Mouse (Mus musculus): ENCODE data around the gene Sv2b. TPM values are rescaled to one million over a fixed set of nuclear protein-coding genes. Genes with fewer than 3 reads are reported as not detected.

Gene Sv2b
- polyA plus RNA-seq, 1 experiment from 2014 or later, result 0.46 TPM

DNA sequence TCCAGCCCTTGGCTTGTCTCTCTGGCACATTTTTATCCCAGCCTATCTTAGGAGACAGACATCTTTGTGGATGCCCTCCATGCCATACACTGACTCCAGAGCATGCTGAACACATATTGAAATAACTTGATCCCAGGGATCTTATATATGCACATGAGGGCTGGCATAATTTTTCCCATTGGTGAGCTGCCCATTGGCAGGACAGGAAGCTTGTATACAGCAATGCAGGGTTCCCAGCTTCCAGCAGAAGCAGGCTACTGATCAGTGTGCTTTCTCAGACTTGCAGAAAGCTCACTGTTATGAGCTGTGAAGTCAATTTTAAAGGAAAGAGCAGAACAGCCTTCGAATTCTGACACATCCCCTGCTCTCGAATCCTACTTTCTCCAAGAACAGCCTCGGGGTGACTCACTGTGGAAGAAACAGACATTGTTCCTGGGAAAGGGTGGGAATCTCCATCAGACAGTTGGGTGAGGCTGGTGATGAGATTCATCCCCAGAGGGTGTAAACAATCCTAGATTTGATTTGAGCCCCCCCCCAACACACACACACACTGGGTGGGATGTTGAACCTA lies 26.9 kb downstream of the Sv2b start:
- WGBS, result 82% methylated on average over 3 of the region's 3 CpGs
- ATAC-seq, result no peak
- H3K4me2 ChIP-seq (replicated peaks; ENCODE audit: low read depth), result no peak overlapping the region

DNA sequence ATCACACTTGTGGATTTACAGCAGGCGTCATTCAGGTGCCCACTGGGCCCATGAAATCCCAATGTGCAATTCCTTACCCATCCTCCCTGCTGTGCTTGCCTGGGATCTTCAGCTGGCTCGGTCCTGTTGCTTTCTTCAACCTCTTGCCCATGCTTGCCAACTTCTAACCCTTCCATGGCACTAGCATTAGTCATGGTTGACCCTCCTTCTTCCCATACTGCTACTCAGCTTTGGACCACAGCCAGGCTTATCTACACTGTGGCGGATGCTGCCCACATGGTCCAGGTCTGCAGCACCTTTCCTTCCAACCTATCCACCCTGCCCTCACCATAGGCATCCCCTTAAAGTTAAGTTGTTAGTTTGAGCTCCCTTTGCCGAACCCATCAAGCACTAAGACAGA lies 28.0 kb downstream of the Sv2b start:
- TF ChIP-seq CTCF (IDR thresholded peaks at IDR 0.05; ENCODE audit: low read depth), result no peak
- no peak overlapping the region for H3K4me3 ChIP-seq (ENCODE audit: low read depth, low read length)
- no peaks in the 10 kb centered on the region for H3K9me3 ChIP-seq (ENCODE audit: control insufficient read depth)
- H3K27ac ChIP-seq (ENCODE audit: low read depth, low read length), result no peak overlapping the region
- H3K9ac ChIP-seq (ENCODE audit: low read depth, low read length), result no peak overlapping the region
- H3K4me1 ChIP-seq (replicated peaks; ENCODE audit: control insufficient read depth, insufficient read depth, low read length), result no peaks in the 10 kb centered on the region
- no peaks in the 10 kb centered on the region for H3K27me3 ChIP-seq (replicated peaks; ENCODE audit: control insufficient read depth, insufficient read depth, low read length)
- H3K36me3 ChIP-seq (ENCODE audit: control insufficient read depth, insufficient read depth), result no peaks in the 10 kb centered on the region
- H3K4me2 ChIP-seq (replicated peaks; ENCODE audit: low read depth), result no peak overlapping the region
- 91% methylated on average over 4 of the region's 4 CpGs for WGBS
- no peak for ATAC-seq

More for the DNA sequence above, 26.9 kb downstream of the Sv2b start:
- H3K4me1 ChIP-seq (replicated peaks; ENCODE audit: control insufficient read depth, insufficient read depth, low read length), result no peaks in the 10 kb centered on the region
- no peak overlapping the region for H3K9ac ChIP-seq (ENCODE audit: low read depth, low read length)
- no peak overlapping the region for H3K27ac ChIP-seq (ENCODE audit: low read depth, low read length)
- no peak for TF ChIP-seq CTCF (IDR thresholded peaks at IDR 0.05; ENCODE audit: low read depth)
- H3K9me3 ChIP-seq (ENCODE audit: control insufficient read depth), result no peaks in the 10 kb centered on the region
- no peaks in the 10 kb centered on the region for H3K36me3 ChIP-seq (ENCODE audit: control insufficient read depth, insufficient read depth)
- no peak overlapping the region for H3K4me3 ChIP-seq (ENCODE audit: low read depth, low read length)
- H3K27me3 ChIP-seq (replicated peaks; ENCODE audit: control insufficient read depth, insufficient read depth, low read length), result no peaks in the 10 kb centered on the region

DNA sequence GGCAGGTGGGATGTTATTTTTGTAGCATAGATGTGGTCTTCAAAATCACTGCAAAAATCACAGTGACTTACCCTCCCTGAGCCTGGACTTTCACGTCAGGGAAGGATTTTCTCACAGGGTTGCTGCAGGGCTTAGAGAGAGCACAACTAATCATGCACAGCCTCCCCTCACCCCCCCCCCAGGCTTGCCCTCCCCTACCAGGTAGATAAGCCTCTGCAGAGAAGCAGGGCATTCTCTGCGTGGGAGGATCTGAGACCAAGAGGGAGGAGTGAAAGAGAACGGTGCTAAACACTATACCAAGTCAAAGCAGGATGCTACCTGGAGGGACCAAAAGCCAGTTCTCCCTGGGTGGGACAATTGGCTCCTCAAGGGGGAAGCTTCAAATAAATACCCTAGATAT lies 31.2 kb downstream of the Sv2b start:
- 20% methylated on average over 3 of the region's 3 CpGs for WGBS
- no peak overlapping the region for H3K4me3 ChIP-seq (ENCODE audit: low read depth, low read length)
- ATAC-seq, result no peak

DNA sequence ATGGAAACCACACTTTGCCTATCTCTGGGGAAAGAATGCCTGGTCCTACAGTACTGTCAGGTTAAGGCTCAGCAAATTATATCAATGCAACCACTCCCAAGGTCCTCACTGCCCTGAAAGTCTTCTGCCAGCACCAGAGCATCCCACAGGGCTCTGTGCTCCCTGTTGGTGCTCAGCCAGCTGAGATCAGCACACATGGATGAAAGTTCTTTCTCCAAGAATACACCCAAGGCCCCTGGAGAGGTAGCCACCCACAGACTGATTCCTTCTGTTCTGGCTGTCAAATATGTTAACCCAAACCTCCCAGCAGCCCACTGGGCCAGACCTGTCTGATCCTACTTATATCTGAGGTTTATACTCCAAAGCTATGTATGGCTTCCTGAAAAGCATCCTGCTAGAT lies 32.3 kb downstream of the Sv2b start:
- no peak for TF ChIP-seq CTCF (IDR thresholded peaks at IDR 0.05; ENCODE audit: low read depth)
- ATAC-seq, result no peak
- Histone ChIP-seq H3K36me3 (ENCODE audit: control insufficient read depth, insufficient read depth) (no peaks in the 10 kb centered on the region), H3K4me1 (replicated peaks; ENCODE audit: control insufficient read depth, insufficient read depth, low read length) (no peaks in the 10 kb centered on the region), H3K27me3 (replicated peaks; ENCODE audit: control insufficient read depth, insufficient read depth, low read length) (no peaks in the 10 kb centered on the region), H3K9me3 (ENCODE audit: control insufficient read depth) (no peaks in the 10 kb centered on the region), H3K9ac (ENCODE audit: low read depth, low read length) (no peak overlapping the region), H3K27ac (ENCODE audit: low read depth, low read length) (no peak overlapping the region), H3K4me2 (replicated peaks; ENCODE audit: low read depth) (no peak overlapping the region), H3K4me3 (ENCODE audit: low read depth, low read length) (no peak overlapping the region)

More for the DNA sequence above, 31.2 kb downstream of the Sv2b start:
- no peaks in the 10 kb centered on the region for H3K4me1 ChIP-seq (replicated peaks; ENCODE audit: control insufficient read depth, insufficient read depth, low read length)
- no peak for TF ChIP-seq CTCF (IDR thresholded peaks at IDR 0.05; ENCODE audit: low read depth)
- H3K4me2 ChIP-seq (replicated peaks; ENCODE audit: low read depth), result no peak overlapping the region
- H3K27ac ChIP-seq (ENCODE audit: low read depth, low read length), result no peak overlapping the region
- H3K36me3 ChIP-seq (ENCODE audit: control insufficient read depth, insufficient read depth), result no peaks in the 10 kb centered on the region
- no peaks in the 10 kb centered on the region for H3K27me3 ChIP-seq (replicated peaks; ENCODE audit: control insufficient read depth, insufficient read depth, low read length)
- H3K9ac ChIP-seq (ENCODE audit: low read depth, low read length), result no peak overlapping the region
- no peaks in the 10 kb centered on the region for H3K9me3 ChIP-seq (ENCODE audit: control insufficient read depth)

DNA sequence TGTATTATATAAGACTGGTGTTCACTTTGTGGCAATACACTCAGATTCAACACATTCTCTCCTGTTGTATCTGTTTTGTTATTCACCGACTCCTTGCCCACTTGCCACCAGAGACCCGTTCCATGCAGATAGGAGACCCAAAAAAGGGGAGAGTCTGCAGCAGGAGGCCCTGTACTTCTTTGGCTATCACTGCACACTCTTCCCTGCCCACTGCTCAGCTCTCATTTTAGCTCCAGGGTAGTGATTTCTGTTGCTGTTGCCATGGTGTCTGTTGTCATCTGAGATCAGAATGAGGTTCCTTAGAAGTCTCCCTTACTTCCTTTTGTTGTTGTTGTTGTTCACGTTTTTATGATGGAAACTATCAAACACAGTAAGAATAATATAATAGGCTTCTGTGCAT lies 34.5 kb downstream of the Sv2b start:
- no peaks in the 10 kb centered on the region for H3K36me3 ChIP-seq (ENCODE audit: control insufficient read depth, insufficient read depth)
- TF ChIP-seq CTCF (IDR thresholded peaks at IDR 0.05; ENCODE audit: low read depth), result no peak

DNA sequence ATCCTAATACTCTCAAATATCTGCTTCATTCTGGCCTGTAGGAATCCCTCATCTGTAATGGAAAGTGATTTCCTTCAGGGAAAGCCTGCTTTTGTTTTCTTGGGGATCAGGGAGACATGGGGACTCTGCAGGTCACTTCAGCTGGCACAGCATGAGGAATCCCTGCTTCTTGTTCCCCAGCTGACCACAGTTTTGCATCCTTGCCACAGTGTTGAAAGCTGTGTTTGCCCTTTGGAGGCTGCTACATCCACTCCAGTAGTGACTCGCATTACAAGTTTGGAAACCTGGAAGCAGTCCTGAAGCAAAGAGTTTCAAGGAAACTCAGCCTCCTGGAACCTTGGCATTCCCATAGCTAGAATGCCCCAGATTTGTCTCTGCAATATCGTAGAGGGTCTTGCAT lies 35.4 kb downstream of the Sv2b start:
- H3K36me3 ChIP-seq (ENCODE audit: control insufficient read depth, insufficient read depth), result no peaks in the 10 kb centered on the region
- no peak overlapping the region for H3K4me2 ChIP-seq (replicated peaks; ENCODE audit: low read depth)
- H3K9me3 ChIP-seq (ENCODE audit: control insufficient read depth), result no peaks in the 10 kb centered on the region
- no peak for ATAC-seq
- H3K4me1 ChIP-seq (replicated peaks; ENCODE audit: control insufficient read depth, insufficient read depth, low read length), result no peaks in the 10 kb centered on the region
- TF ChIP-seq CTCF (IDR thresholded peaks at IDR 0.05; ENCODE audit: low read depth), result no peak
- H3K9ac ChIP-seq (ENCODE audit: low read depth, low read length), result no peak overlapping the region
- H3K27me3 ChIP-seq (replicated peaks; ENCODE audit: control insufficient read depth, insufficient read depth, low read length), result no peaks in the 10 kb centered on the region
- no peak overlapping the region for H3K4me3 ChIP-seq (ENCODE audit: low read depth, low read length)
- no peak overlapping the region for H3K27ac ChIP-seq (ENCODE audit: low read depth, low read length)
- WGBS, result 76% methylated on average over 2 of the region's 2 CpGs

More for the DNA sequence above, 34.5 kb downstream of the Sv2b start:
- no peak for ATAC-seq
- no peak overlapping the region for H3K4me2 ChIP-seq (replicated peaks; ENCODE audit: low read depth)
- no peaks in the 10 kb centered on the region for H3K9me3 ChIP-seq (ENCODE audit: control insufficient read depth)
- H3K4me1 ChIP-seq (replicated peaks; ENCODE audit: control insufficient read depth, insufficient read depth, low read length), result no peaks in the 10 kb centered on the region
- H3K27me3 ChIP-seq (replicated peaks; ENCODE audit: control insufficient read depth, insufficient read depth, low read length), result no peaks in the 10 kb centered on the region
- 73% methylated on average over 3 of the region's 3 CpGs for WGBS
- H3K4me3 ChIP-seq (ENCODE audit: low read depth, low read length), result no peak overlapping the region
- no peak overlapping the region for H3K27ac ChIP-seq (ENCODE audit: low read depth, low read length)
- no peak overlapping the region for H3K9ac ChIP-seq (ENCODE audit: low read depth, low read length)

DNA sequence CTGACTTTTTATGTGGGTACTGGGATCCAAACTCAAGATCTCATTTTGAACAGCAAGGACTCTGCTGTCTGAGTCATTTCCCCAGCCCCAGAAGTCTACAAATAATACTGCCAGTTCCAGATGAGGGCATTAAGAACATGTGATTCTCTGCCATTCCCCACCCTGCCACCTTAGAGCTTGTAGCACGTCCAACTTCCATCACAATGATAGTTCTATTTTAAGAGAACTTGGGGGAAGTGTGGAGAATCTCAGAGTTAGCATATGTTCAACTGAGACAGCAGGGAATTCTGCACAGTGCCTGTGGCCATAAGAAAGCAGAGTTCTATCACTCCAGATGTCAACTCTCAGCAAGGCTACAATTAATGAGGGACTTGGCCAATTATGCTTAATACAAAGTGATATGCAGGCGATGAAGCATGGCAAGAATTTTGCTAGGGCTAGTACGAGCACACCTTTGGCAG lies 37.1 kb downstream of the Sv2b start:
- no peak overlapping the region for H3K4me2 ChIP-seq (replicated peaks; ENCODE audit: low read depth)
- no peaks in the 10 kb centered on the region for H3K27me3 ChIP-seq (replicated peaks; ENCODE audit: control insufficient read depth, insufficient read depth, low read length)
- WGBS, result 72% methylated on average over 3 of the region's 3 CpGs
- H3K36me3 ChIP-seq (ENCODE audit: control insufficient read depth, insufficient read depth), result no peaks in the 10 kb centered on the region
- H3K27ac ChIP-seq (ENCODE audit: low read depth, low read length), result no peak overlapping the region
- H3K9ac ChIP-seq (ENCODE audit: low read depth, low read length), result no peak overlapping the region
- H3K9me3 ChIP-seq (ENCODE audit: control insufficient read depth), result no peaks in the 10 kb centered on the region
- ATAC-seq, result no peak
- H3K4me1 ChIP-seq (replicated peaks; ENCODE audit: control insufficient read depth, insufficient read depth, low read length), result no peaks in the 10 kb centered on the region
- no peak for TF ChIP-seq CTCF (IDR thresholded peaks at IDR 0.05; ENCODE audit: low read depth)
- no peak overlapping the region for H3K4me3 ChIP-seq (ENCODE audit: low read depth, low read length)
